Mouse (Mus musculus) myocyte (in vitro differentiated cells): Measurements from ENCODE around the gene Tmem82.

Experiments
- E2F4 ChIP-seq: IDR thresholded peaks from one replicate; pipeline ENCODE4 v1.6.1; 2011; ENCODE audit warnings: mild to moderate bottlenecking, control low read depth, moderate library complexity; ENCODE audit not compliant: insufficient read depth
- MYOD1 ChIP-seq, 3 experiments: IDR thresholded peaks; one replicate each; pipeline ENCODE4 v1.6.1; 2011; ENCODE audit warnings: control low read depth in 2 of 3, low read depth in 2 of 3, mild to moderate bottlenecking in 2 of 3, moderate library complexity in 1 of 3; ENCODE audit not compliant: insufficient read length in 2 of 3, control insufficient read depth in 1 of 3
- POLR2A ChIP-seq: IDR thresholded peaks from one replicate; pipeline ENCODE4 v1.6.1; 2011; ENCODE audit warnings: low read depth, mild to moderate bottlenecking, control low read depth, moderate library complexity; ENCODE audit not compliant: insufficient read length
- TCF12 ChIP-seq: IDR thresholded peaks from one replicate; pipeline ENCODE4 v1.6.1; 2011; ENCODE audit warnings: mild to moderate bottlenecking, control low read depth; ENCODE audit not compliant: poor library complexity, insufficient read depth, severe bottlenecking

GRCm38 (mm10) chr4:141601148-141601862 is 17.1 kb downstream of the Tmem82 start:
- no peak for TF ChIP-seq POLR2A
- TF ChIP-seq TCF12: no peak
- no peak for TF ChIP-seq E2F4
- peak in 1 of 3 experiments; percentile 34 for TF ChIP-seq MYOD1 (IDR thresholded peaks at IDR 0.05; ENCODE audit: control insufficient read depth in 1 of 3, insufficient read length in 2 of 3, low read depth in 2 of 3)
